Mouse (Mus musculus): Measurements from ENCODE around the gene Bcl2l11.

Gene Bcl2l11

GRCm38 (mm10) chr2:128211022-128211880, 85.4 kb downstream of the Bcl2l11 start:
- DNase-seq (ENCODE audit: low spot score in 2 of 2): no peak

DNA sequence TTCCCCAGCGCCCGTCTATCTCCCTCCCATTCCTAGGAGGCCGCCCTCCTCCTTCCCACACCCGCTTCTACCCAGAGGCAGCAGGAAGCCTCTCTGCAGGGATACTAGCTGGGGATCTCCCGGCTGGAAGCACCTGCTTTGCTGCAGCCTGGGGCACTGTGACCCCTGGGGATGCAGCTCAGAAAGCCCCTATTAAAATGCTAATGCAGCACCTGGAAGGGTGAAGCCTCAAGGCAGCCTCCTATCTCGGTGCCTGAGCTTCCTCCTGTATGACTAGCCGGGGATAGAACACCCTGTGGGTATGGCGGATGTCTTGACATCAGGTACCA, 86.0 kb downstream of the Bcl2l11 start:
- no peak for DNase-seq (ENCODE audit: low spot score in 2 of 2)
